Mouse (Mus musculus) heart, adult 9 months (tissue): Measurements from ENCODE around the gene Bcor.

Experiments
- DNase-seq, 2 experiments: peaks; one replicate each; pipeline ENCODE4 v3.0.0; 2022; ENCODE audit warnings: low spot score in 2 of 2

Bcor gene

GRCm38 (mm10) chrX:12127106-12127670 is 33.0 kb downstream of the Bcor start:
- DNase-seq = peak in 1 of 2 experiments; percentile 2

DNA sequence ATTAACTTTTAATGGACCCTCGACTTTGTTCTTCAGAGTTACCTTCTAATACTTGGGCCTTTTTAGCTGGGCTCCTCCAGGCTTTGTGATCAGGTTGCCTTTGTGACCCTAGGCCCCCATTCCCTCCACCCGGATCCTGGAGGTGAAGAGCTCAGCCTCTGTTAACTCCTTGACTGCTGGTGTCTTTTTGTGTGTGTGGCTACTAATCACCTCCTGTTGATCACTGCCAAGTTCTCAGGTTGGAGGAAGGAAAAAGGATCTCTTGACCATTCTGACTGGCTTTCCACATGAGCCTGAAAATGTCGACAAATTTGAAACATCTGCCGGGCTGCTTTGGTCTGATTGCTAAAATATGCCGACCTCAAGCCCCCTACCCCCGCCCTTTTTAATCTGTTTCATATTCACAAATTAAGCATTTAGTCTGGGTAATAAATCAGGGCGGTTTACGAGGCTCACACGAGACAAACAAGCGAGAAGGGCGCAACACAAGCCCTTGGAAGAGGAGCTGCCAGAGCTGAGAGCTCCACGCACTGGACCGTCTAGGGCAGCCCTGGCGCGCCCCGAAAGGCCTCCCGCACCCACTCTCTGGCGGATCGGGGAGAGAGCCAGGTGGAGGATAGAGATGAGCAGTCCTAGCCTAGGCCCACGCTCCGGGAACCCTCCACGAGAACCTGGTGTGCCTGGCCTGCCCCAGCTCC is 33.6 kb downstream of the Bcor start:
- DNase-seq = no peak

DNA sequence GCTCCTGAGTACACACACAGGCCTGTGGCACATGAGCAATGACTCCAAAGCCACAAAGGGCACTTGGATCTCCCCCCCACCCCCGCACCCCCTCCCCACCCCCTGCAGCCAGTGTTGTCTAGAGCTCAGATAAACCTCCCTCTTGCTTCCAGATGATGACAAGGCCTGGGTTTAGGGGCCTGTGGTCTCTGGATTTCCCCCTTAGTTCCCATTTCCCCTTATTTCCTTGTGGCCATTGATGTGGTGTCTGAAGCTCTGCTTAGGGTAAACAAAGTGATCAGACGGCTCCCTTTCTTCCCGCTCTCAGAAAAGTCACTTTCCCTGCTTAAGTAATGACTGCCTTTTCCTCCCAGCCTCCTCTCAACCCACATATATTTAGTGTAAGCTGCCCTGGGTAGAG is 35.6 kb downstream of the Bcor start:
- DNase-seq = no peak

DNA sequence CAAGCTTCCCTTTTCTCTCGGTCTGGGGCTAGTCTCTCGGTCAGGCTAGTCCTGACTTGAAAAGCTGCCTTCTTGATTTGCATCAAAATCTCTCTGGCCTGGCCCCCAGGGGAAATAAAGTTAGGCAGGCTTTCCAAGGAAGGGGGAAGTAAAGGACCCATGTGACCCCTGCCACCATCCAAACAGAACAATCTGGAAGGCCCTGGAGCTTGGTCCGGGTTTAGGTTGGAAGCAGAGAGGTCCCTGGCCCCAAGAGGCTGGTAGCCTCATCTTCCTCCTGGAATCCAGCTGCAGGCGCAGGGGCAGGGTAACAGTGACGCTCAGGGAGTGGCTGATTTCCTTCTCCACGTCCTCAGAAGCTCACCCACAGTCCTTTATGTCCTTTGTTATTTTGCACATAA is 36.5 kb downstream of the Bcor start:
- DNase-seq = peak in 1 of 2 experiments; percentile 24

DNA sequence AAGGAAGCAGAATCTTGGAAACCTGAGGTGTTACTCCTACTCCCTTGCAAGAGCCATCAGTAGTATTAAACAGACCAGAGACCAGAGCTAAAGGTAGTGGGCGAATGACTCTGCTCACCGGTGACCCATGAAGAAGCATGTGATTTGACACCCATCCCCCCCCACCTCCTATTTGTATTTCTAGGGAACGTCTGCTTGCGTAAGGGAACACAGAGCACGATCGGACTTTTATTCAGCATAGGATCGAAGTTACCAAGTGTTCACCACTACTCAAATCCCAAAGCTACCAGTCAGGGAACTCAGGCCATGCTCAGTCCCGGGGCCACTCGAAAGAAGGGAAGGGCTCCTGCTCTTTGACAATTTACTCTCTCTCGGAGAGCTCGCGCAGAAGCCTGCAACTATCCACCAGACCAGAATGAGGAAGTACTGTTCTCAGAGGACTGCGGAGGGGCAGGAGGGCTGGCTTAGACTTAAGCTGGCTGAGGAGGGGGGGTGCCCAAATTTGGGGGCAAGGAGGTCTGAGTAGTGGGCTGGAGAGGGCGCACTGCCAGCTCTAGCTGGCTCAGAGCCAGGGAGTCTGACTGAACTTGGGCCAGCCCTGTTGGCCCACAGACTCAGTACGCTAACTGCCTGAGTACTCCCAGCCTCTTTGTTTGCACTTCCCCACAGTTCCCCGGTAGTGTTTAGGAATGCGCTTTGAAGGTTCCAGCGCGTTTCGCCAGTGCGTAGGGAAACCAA is 37.4 kb downstream of the Bcor start:
- peak in 1 of 2 experiments; percentile 13 for DNase-seq

DNA sequence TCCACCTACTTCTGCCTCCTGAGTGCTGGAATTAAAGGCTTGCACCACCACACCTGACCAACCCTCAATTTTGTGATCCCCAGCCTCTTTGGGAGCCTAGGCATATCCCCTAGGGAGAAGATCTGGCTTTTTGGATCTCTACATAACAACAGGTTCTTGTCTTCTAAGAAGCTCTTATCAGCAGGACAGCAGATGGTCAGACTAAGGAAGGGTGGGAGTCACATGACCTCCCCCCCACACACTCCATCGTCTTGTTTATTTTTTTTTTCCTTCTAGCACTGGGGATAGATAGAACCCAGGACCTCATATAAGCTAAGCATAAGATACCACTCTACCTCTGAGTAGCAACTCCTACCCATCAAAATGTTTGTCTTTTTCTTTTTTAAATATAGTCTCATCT is 40.7 kb downstream of the Bcor start:
- no peak for DNase-seq

DNA sequence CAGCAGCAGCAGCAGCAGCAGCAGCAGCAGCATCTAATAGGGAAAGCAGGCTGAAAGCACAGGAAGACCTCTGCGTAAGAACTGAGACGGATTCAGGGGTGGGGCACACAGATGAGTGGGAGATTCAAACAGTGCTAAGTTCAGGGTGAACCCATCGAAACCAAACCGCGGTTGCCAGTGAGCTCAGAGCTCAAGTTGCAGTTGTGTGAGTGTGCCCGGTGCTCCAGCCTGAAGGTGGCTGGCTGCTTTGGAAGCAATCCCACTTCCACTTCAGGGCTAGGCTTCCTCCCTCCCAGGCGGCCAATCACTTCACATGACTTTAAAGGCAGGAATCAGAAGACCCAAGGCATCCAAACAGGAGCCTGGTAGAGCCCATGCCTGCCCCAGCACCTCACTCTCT is 44.0 kb downstream of the Bcor start:
- peak in 1 of 2 experiments; percentile 34 for DNase-seq

- DNase-seq = peak in 1 of 2 experiments; percentile 34
Observed at GRCm38 (mm10) chrX:12112166-12112565, 48.0 kb downstream of the Bcor start.

DNA sequence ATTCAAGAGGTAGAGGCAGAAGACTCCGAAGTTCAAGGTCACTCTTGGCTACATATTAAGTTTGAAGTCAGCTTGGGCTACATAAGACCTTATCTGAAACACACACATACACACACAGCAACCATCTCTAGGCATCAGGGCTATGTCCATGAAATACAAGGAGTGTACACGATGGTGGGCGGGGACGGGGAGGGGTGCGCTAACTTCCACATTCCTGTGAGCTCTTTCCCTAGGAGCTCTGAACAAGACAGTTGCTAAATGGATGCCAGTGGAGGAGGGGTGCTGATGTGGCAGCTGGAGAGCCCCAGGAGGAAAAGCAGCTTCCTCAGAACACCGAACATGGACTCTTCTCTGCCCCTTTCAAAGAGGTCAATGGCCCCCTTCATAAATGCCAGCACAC is 49.6 kb downstream of the Bcor start:
- no peak for DNase-seq

GRCm38 (mm10) chrX:12105358-12105757 is 54.8 kb downstream of the Bcor start:
- peak; percentile 37 to 50 for DNase-seq

DNA sequence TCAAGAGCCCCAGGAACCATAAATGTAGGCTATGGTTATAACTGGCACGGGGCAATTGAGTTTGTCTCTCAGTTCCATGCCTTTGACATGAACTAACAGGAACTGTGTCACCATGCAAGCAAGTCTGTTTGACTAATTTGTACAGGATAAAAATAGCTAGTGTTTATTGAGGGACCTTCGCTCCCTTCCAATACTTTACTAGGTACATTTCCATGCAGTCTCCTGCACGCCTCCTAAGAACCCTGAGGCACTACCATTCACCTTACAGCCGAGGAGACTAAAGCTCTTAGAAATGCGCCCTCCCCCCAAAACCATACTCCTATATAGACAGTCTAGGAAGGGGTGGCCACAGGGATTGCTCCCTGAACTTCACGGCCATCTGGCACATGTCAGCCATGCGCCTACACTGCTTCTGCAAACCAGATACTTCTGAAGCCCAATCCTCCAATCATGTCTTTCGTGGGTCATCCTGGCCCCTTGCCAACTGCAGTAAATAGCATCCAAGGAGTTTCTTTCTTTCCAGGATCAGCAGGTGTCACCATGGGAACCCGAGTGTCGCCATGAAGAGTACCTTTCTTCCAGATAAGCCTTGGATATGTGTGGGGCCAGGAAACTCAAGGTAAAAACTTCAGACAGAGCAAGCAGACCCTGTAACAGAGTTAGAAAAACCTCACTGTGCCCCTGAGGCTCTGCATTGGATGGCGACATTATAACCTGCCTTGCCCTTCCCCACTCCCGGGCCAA is 63.2 kb downstream of the Bcor start:
- no peak for DNase-seq

GRCm38 (mm10) chrX:12093371-12093770 is 66.8 kb downstream of the Bcor start:
- DNase-seq = no peak

GRCm38 (mm10) chrX:12091431-12092061 is 68.6 kb downstream of the Bcor start:
- DNase-seq = peak; percentile 36 to 51

GRCm38 (mm10) chrX:12090871-12091404 is 69.2 kb downstream of the Bcor start:
- peak; percentile 70 to 79 for DNase-seq

- no peak for DNase-seq
Observed at GRCm38 (mm10) chrX:12090151-12090870, 69.8 kb downstream of the Bcor start.

DNA sequence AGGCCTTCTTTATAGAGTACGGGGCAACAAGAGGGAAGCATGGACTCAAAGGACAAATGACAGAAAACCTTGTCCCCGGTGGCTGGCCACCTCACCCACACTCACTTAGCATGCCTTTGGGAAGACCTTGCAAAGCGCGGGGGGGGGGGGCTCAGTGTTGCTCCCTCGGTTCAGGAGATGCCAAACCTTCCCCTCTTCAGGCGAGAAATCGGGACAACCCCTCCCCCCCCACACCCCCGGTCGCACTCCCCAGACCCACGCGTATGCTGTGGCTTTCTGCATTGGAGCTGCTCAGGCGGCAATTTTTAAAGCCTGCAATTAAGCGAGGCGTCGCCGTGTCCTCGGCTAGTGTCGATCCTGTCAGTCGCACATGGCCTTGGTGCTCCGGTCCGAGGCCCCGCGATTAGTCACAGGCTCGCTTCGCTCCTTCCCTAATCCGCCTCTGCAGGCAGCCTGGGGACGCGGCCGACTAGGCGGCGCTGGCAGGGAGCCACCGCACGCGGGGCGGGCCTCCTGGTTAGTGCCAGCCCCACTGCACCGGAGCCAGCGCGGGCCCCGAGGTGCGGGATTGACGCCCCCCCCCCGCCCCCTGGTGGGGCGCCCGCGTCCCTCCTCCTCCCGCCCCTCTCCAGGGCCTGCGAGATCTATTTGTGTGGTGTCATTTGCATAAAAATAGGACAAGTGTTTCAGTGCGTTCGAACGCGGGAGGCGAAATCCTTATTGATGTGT is 70.6 kb downstream of the Bcor start:
- DNase-seq = peak; percentile 38 to 57

DNA sequence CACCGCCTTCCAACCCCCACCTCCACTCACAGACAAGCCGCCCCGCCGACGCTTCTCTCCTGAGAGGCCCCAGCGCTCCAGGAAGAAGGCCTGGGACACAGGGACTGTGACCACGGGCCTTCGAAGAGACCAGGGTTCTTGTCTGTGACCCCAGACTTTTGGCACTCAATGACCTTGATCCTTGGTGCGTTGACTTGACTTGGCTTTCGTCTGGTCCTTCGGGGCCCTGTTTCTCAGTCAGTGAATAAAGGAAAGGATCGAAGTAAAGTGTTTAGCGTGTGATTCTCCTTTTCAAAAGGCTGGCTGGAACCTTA is 71.2 kb downstream of the Bcor start:
- DNase-seq = no peak

DNA sequence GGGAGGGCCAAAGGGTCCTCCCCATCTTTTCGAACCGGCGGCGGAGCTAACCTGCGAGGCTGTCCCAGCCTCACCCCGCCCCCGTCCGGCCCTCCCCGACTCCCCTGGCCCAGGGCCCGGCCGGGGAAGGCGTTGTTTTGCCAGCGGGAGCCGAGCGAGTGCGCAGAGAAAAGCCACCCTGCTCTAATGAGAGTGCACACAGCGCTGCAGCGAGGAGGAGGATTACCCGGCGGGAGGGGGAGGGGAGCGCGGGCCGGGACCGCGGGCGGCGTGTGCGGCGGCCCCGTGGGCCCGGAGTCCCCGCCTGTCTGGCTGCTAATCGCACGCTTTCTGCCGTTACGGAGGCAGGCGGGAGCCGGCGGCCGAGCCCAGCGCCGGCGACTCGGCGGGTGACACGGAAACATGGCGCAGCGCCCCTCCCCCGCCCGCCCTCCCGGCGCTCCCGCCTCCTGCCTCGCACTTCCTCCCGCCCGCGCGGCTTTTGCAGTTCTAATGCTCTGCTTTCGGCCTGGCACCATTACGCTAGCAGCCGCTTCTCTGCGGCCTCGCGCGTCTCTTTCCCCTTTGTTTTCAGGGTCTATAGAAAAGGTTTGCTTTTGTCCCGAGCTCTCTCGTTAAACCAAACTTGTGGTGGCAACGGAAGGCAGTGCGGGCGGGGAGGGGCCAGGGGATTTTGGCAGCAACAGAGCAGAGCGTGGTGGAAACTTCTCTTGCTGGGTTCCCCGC is 71.7 kb downstream of the Bcor start:
- DNase-seq = peak; percentile 81 to 83

- peak; percentile 61 to 73 for DNase-seq
Observed at GRCm38 (mm10) chrX:12087511-12088300, 72.4 kb downstream of the Bcor start.
